Mouse (Mus musculus) cerebellum, adult 9-11 months (tissue): ENCODE measurements around the gene Supt5.

ENCODE experiments used
- DNase-seq: peaks from one replicate; pipeline ENCODE4 v3.0.0; 2022

The Supt5 gene

GRCm38 (mm10) chr7:28373891-28374495, 35.4 kb upstream of the Supt5 start:
- peak; percentile 35 for DNase-seq

DNA sequence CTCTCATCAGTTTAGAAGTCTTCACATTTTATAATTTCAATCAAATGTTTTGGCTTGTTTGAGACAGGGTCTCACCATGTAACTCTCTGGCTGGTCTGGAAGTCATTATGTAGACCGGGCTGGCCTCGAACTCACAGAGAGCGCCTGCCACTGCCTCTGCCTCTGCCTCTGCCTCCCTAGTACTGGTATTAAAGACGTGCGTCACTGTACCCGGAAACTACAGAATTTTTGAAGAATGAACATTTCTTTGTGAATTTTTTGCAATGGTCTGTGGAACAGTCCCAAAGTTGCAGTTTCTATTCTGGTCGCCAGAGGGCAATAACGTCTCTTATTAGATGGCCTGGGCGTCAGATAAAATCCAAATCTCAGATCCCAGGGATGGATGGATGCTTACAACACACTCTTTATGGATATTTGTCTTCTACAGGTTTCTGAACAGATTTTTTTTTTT, 34.6 kb upstream of the Supt5 start:
- peak; percentile 74 for DNase-seq

GRCm38 (mm10) chr7:28372251-28373108, 33.9 kb upstream of the Supt5 start, which contains the start of gene Plekhg2:
TSS of gene Plekhg2 (minus strand) at chr7:28372599.
- DNase-seq: peak; percentile 91

DNA sequence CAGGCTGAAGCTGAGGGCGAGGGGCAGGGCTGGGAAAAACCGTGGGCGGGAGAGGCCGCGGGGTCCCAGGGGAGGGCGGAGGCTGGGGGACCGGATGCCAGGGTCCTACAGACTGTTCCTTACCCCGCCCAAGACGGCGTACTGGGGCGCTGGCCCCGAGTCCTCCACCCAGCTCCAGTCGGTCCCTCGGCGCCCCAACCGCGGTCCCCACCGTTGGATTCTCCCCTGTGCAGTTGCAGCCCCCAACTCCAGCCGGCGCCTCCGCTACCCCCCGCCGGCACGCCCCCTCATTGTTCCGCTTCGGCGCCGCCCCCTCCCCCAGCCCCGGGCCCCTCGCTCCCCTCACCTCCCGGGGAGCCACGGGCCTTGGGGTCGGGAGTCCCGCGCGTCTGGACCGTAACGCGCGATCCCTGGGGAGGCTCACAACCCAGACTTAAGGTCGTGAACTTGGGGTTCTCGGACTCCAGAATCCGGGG, 33.0 kb upstream of the Supt5 start:
- DNase-seq: no peak

DNA sequence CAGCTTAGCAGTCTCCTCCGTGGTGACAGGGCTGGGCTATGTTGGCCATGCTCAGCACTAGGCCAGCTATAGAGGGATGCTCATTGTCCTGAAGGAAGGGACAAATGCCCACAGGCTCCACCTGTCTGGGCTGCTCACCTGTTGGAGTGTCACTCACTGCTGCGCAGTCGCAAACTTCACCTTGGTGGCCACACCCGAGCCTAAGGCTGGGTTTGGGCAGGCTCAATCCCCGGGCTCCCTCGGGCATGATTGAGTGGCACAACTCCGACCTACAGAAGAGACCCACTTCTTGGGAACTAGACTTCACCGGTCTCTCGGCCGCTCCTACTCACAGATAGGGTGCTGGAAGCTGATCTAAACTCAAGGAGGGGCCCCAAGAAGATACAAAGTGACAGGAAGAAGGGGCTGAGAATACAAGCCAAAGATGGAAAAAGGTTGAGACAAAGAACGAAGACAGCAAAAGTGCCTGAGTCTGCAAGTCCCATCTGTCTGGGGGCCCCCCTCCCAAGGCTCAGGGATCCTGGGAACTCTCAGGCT, 32.5 kb upstream of the Supt5 start:
- DNase-seq: no peak

GRCm38 (mm10) chr7:28370051-28370450, 31.5 kb upstream of the Supt5 start:
- DNase-seq: no peak

DNA sequence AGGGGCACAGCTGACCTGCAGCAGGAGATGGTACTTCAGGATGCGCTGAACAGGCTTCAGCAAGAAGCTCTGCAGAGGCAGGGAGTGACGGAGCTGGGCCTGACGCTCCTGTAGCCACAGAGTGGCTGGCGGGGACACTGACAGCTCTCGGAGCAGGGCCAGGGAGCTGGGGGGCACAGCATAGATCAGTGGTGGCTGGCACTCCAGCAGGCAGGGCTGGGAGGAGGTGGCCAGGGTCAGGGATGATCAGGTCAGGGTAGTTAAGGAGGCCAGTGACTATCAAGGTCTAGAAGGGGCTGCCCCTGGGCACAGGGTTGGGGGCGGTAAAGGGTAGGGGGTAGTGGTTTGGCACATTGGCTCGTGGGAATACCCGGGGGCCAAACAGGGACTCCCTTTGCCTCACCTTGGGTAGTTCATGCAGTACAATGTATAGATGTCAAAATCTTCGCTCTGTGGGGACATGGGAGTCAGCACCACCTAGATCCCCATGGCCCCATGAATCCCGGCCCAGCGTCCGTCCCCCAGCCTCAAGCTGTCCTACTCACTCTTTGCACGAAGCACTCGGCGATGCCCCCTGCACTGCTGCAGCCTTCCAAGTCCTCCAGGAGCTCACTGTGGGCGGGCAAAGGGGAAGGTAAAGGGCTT, 29.9 kb upstream of the Supt5 start:
- no peak for DNase-seq

- no peak for DNase-seq
These were observed 29.2 kb upstream of the Supt5 start for GRCm38 (mm10) chr7:28367663-28368275.

DNA sequence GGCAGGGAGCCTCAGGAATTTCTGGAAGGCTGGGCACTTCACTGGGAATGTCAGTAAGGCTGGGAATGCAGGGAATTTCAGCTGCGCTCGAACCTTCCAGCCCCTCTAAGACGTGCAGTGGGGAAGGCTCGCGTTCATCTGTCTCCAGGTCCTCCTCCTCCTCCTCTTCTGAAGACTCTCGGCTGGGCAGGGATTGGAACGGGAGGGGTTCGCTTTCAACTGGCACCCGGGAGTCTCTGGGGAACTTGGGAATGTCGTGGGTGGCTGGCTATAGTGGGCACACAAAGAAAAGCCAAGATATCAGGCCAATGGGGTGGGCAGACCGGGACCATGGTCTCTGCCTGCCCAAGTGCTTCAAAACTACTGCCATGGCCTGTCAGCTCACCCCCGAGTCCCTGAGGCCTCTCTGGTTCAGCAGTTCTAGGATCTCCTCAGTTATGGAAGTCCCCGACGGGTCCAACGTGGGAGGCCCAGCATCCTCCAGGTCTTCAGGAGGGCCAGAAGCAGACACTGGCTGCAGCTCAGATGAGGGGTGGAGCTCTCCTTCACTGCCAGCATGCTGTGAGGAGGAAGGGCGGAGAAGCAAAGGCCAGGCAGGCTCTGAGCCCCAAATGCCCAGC, 24.0 kb upstream of the Supt5 start:
- no peak for DNase-seq

DNA sequence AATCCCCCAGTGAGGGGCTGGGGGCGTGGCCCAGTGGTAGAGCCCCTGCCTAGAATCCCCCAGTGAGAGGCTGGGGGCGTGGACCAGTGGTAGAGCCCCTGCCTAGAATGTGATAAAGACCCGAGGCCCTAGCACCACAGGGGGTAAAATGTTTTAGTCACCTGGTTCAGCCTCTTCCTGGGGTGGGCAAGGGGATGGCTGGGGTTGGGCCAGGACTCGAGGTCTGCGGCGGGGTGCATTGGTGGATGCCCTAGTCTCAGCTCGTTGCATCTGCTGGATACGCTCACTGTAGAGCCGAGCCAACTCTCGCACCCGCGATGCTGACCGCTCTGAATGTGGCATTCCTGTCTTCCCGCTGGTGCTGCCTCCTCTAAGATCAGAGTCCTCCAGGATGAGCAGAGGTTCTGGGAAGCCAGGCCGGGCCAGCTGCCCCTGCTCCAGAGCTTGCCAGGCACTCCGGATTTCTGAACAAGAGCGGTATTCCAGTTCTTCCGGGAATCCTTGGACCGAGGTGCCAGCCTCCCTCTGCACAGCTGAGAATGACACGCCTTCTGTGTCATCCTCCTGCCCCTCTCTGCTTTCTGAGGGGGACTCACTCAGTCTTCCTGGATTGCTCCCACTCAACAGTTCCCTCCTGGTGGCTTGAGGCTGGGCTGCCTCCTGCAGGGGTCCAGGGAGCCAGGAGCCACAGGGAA, 23.2 kb upstream of the Supt5 start:
- no peak for DNase-seq

DNA sequence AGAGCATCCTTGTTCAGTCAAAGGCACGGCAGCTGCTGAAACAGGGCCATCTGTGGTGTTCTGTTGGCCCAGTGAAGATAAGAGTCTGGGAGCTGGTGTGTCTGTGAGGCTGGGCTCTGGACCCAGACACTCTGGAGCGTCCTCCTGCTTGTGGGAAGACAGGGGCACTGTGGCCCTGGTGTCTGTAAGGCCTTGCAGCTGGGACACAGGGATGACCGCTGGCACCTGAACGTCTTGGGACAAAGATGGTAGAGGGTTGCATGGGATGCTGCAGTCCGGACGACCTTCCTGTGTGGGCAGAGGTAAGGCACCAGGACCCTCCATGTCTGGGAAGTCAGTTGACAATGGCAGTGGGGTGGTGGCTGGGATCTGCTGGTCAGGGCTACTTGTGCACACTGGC, 21.7 kb upstream of the Supt5 start:
- no peak for DNase-seq

DNA sequence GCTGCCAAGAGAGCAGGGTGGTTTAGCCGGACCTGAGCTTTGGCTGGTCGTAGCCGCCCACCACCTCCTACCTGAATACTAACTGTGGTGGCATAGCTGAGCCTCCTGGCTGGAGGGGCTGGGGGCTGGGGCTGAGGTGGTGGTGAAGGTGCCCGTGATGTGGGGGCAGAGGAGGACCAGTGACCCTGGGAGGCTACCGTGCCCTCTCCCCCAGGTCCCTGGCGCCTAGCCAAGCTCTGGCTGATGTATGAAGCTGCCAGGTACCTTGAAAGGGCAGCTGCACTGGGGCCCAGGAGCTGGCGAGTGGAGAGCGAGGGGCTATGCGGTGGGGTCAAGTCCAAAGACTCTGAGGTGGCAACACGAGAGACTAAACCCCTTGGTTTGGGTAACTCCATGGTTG, 21.3 kb upstream of the Supt5 start:
- no peak for DNase-seq

DNA sequence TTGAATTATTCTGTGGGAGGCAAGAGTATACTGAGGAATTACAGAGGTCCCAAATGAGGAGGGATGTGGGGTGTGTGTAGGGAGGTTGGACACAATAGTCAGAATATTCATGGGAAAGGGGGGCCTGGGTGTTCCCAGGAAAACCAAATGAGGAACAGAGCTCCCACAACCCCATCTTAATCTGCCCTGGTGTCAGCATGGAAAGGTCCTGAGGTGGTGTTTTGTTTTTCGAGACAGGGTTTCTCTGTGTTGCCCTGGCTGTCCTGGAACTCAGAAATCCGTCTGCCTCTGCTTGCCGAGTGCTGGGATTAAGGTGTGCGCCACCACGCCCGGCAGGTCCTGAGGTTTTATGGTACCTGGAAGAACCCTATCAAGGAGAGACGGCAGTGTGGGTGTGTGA, 19.9 kb upstream of the Supt5 start:
- no peak for DNase-seq

GRCm38 (mm10) chr7:28357984-28358383, 19.4 kb upstream of the Supt5 start:
- no peak for DNase-seq

DNA sequence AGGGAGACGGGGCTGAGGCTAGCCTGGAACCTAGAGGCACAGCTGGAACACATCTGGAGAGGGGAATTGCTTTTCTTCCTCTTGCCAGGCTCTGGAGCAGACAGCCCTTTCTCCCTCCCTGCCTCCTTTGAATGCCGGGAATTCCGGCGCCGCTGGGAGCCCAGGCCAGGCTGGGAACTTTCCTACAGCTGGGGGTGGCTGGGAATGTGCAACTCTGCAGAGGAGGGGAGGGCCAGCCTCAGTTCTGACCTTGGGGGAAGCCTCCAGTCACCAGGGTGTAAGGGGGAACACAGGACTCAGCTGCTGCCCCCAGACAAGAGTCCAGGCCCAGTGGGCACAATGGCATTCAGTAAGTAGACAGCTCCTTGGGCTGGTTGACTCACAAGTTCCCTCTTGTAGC, 18.4 kb upstream of the Supt5 start:
- DNase-seq: no peak

DNA sequence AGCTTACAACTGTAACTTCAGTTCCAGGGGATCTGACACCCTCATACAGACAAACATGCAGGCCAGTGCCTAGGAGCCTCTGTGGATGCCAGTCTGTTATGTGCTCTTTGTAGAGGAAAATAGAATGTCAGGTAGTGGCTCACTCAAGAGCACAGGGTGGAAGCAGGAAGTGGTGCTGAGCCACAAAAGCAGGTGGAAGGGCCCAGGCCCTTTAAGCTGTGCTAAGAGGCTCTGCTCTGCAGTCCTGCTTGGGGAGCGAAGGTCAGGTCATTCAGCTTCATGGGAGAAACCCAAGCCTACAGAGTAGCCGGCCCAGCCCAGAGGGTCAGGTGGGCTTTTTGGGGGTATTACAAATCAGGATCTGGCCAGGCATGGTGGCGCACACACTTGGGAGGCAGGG, 16.7 kb upstream of the Supt5 start:
- DNase-seq: no peak

DNA sequence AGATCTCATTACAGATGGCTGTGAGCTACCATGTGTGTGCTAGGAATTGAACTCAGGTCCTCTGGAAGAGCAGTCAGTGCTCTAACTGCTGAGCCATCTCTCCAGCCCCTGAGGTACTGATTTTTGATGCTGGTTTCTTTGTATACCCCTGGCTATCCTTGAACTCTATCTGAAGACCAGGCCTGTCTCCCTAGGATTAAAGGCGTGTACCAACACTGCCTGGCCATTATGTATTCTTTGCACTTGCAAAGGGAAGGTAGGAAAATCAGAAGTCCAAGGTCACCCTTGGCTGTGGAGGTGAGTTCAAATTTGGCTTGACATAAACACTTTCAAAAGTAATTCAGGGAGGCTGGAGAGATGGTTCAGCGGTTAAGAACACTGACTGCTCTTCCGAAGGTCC, 16.1 kb upstream of the Supt5 start:
- no peak for DNase-seq

GRCm38 (mm10) chr7:28354113-28354581, 15.6 kb upstream of the Supt5 start:
- no peak for DNase-seq

GRCm38 (mm10) chr7:28353267-28353666, 14.7 kb upstream of the Supt5 start:
- DNase-seq: no peak

DNA sequence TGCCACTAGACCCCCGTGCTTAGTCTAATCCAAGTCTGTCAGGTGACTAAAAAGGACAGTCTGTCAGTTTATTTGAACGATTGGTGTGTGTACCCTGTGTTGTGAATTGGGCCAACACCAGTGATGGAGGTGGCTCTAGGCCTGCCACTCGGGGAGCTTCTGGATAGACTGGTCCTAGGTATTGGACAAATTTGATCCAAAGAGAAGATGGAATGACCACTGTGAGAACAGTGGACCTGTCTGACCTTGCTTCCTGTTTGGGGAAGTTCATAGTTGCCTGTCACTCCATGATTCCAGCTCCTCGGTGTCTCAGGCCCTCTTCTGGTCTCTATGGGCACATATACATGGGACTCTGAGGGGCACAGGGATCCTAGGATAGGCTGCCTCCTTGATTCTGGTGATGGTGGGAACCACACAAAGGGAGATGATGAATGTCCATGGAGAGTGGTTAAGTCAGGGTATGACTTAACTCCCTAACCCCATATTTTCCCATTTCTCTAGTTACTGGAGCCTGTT, 13.2 kb upstream of the Supt5 start:
- DNase-seq: no peak

DNA sequence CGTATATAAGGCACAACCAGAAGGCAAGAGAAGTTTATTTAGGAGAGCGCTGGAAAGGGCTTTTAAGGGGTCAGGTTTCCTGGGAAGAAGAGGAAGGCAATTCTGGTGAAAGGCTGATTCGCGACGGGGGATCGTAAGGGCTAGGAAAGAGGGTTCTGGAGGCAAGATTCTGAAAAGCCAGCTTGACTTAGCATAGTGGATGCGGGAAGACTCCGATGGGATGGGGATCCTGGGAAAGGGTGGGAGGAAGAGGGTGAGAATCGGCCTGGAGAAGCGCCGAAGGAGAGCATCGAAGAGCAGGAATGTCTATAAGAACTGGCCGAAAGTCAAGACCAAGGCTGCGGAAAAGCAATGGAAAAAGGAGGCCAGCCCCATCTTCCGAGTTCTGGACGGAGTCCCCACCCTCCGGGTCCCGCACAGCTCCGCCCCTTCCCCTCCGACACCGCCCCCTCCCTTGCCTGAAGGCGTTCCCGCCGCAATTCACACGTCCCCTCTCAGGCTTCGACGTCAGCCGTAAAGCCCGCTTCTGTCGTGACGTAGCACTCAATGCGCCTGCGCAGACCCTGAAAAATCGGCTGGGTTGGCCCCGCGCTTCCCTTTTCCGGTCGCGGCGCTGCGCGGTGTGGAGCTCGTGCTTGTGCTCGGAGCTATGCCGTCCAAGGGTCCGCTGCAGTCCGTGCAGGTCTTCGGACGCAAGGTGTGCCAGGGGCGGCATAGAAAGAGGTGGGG, 11.8 kb upstream of the Supt5 start, which contains the start of gene Rps16:
TSS of gene Rps16 (plus strand) at position 498 of the 729 bp plus-strand sequence.
- DNase-seq: peak; percentile 98
